Mouse (Mus musculus): ENCODE data around the gene Eif3c. TPM values are rescaled to one million over a fixed set of nuclear protein-coding genes. Genes with fewer than 3 reads are reported as not detected.

The Eif3c gene
- polyA plus RNA-seq, 1 experiment from 2014 or later: 178 TPM

- Histone ChIP-seq H3K4me3 (replicated peaks) (no peak overlapping the region), H3K4me1 (0 out of 2 replicates have a peak, but pooled peaks cover 6% of the 10 kb centered on the region), H3K27me3 (replicated peaks) (no peaks in the 10 kb centered on the region), H3K4me2 (no peak overlapping the region), H3K9me3 (replicated peaks) (no peaks in the 10 kb centered on the region), H3K36me3 (no peaks in the 10 kb centered on the region), H3K27ac (replicated peaks) (no peak overlapping the region), H3K9ac (replicated peaks) (no peak overlapping the region)
- no peak for ATAC-seq (ENCODE audit: low FRiP score)
- 82% methylated on average over 8 of the region's 8 CpGs for WGBS
Measured at GRCm38 (mm10) chr7:126507126-126507778, 59.0 kb downstream of the Eif3c start.

GRCm38 (mm10) chr7:126504913-126505312 lies 61.3 kb downstream of the Eif3c start:
- 89% methylated on average over 2 of the region's 2 CpGs for WGBS
- Histone ChIP-seq H3K27ac (replicated peaks) (no peak overlapping the region), H3K4me3 (replicated peaks) (no peak overlapping the region), H3K27me3 (replicated peaks) (no peaks in the 10 kb centered on the region), H3K4me2 (no peak overlapping the region), H3K36me3 (peaks cover 13% of the 10 kb centered on the region), H3K9ac (replicated peaks) (no peak overlapping the region), H3K9me3 (replicated peaks) (no peaks in the 10 kb centered on the region), H3K4me1 (peaks cover 25% of the 10 kb centered on the region)
- ATAC-seq (ENCODE audit: low FRiP score): no peak

- no peaks in the 10 kb centered on the region for H3K9me3 ChIP-seq (replicated peaks)
- no peaks in the 10 kb centered on the region for H3K27me3 ChIP-seq (replicated peaks)
- 0% methylated on average over 51 of the region's 72 CpGs for WGBS
- H3K36me3 ChIP-seq: peaks cover 28% of the 10 kb centered on the region
- peak within 1 kb of the TSS; percentile 76 for H3K4me3 ChIP-seq (replicated peaks)
- peak within 1 kb of the TSS; percentile 100 for H3K9ac ChIP-seq (replicated peaks)
- ATAC-seq (ENCODE audit: low FRiP score): peak; percentile 89
- peak within 1 kb of the TSS; percentile 80 for H3K4me2 ChIP-seq
- H3K4me1 ChIP-seq: peaks cover 29% of the 10 kb centered on the region
- peak within 1 kb of the TSS; percentile 97 for H3K27ac ChIP-seq (replicated peaks)
Measured at GRCm38 (mm10) chr7:126503273-126503878, 62.8 kb downstream of the Eif3c start, which contains the start of gene Atxn2l. Gene Atxn2l (minus strand): TSS chr7:126503437.

GRCm38 (mm10) chr7:126502751-126503150 lies 63.5 kb downstream of the Eif3c start:
- no peak for ATAC-seq (ENCODE audit: low FRiP score)
- peak overlapping the region; percentile 100 for H3K9ac ChIP-seq (replicated peaks)
- H3K27ac ChIP-seq (replicated peaks): peak overlapping the region; percentile 97
- H3K4me1 ChIP-seq: peaks cover 29% of the 10 kb centered on the region
- H3K9me3 ChIP-seq (replicated peaks): no peaks in the 10 kb centered on the region
- H3K4me3 ChIP-seq (replicated peaks): peak overlapping the region; percentile 76
- peak overlapping the region; percentile 80 for H3K4me2 ChIP-seq
- peaks cover 34% of the 10 kb centered on the region for H3K36me3 ChIP-seq
- 1% methylated on average over 40 of the region's 40 CpGs for WGBS
- H3K27me3 ChIP-seq (replicated peaks): no peaks in the 10 kb centered on the region

GRCm38 (mm10) chr7:126502023-126502741 lies 64.0 kb downstream of the Eif3c start:
- whole genome bisulfite sequencing: under 1% methylated on average over 56 of the region's 57 CpGs
- H3K9ac ChIP-seq (replicated peaks): peak overlapping the region; percentile 100
- H3K36me3 ChIP-seq: peaks cover 40% of the 10 kb centered on the region
- H3K4me3 ChIP-seq (replicated peaks): peak overlapping the region; percentile 76
- peak; percentile 90 for ATAC-seq (ENCODE audit: low FRiP score)
- H3K9me3 ChIP-seq (replicated peaks): no peaks in the 10 kb centered on the region
- H3K4me2 ChIP-seq: peak overlapping the region; percentile 80
- peaks cover 29% of the 10 kb centered on the region for H3K4me1 ChIP-seq
- H3K27me3 ChIP-seq (replicated peaks): no peaks in the 10 kb centered on the region
- peak overlapping the region; percentile 97 for H3K27ac ChIP-seq (replicated peaks)

GRCm38 (mm10) chr7:126501684-126502022 lies 64.6 kb downstream of the Eif3c start:
- Histone ChIP-seq H3K9ac (replicated peaks) (peak overlapping the region; percentile 100), H3K9me3 (replicated peaks) (no peaks in the 10 kb centered on the region), H3K27ac (replicated peaks) (peak overlapping the region; percentile 97), H3K36me3 (peaks cover 45% of the 10 kb centered on the region), H3K27me3 (replicated peaks) (no peaks in the 10 kb centered on the region), H3K4me2 (peak overlapping the region; percentile 80), H3K4me1 (peaks cover 29% of the 10 kb centered on the region), H3K4me3 (replicated peaks) (peak overlapping the region; percentile 76)
- no peak for ATAC-seq (ENCODE audit: low FRiP score)
- WGBS: 4% methylated on average over 9 of the region's 9 CpGs

GRCm38 (mm10) chr7:126499416-126499815 lies 66.8 kb downstream of the Eif3c start:
- Histone ChIP-seq H3K4me3 (replicated peaks) (no peak overlapping the region), H3K4me1 (peaks cover 29% of the 10 kb centered on the region), H3K9ac (replicated peaks) (no peak overlapping the region), H3K36me3 (peaks cover 68% of the 10 kb centered on the region), H3K27me3 (replicated peaks) (no peaks in the 10 kb centered on the region), H3K4me2 (no peak overlapping the region), H3K9me3 (replicated peaks) (no peaks in the 10 kb centered on the region), H3K27ac (replicated peaks) (no peak overlapping the region)
- 93% methylated on average over 7 of the region's 7 CpGs for WGBS
- ATAC-seq (ENCODE audit: low FRiP score): no peak

- Histone ChIP-seq H3K27ac (replicated peaks) (no peak overlapping the region), H3K27me3 (replicated peaks) (no peaks in the 10 kb centered on the region), H3K36me3 (peaks cover 82% of the 10 kb centered on the region), H3K4me2 (no peak overlapping the region), H3K9me3 (replicated peaks) (no peaks in the 10 kb centered on the region), H3K4me3 (replicated peaks) (no peak overlapping the region), H3K9ac (replicated peaks) (no peak overlapping the region), H3K4me1 (peaks cover 23% of the 10 kb centered on the region)
- no peak for ATAC-seq (ENCODE audit: low FRiP score)
- WGBS: 81% methylated on average over 12 of the region's 12 CpGs
Measured at GRCm38 (mm10) chr7:126497966-126498365, 68.2 kb downstream of the Eif3c start.

- Histone ChIP-seq H3K27ac (replicated peaks) (no peak overlapping the region), H3K9ac (replicated peaks) (no peak overlapping the region), H3K27me3 (replicated peaks) (no peaks in the 10 kb centered on the region), H3K4me2 (no peak overlapping the region), H3K4me3 (replicated peaks) (no peak overlapping the region), H3K4me1 (peaks cover 20% of the 10 kb centered on the region), H3K9me3 (replicated peaks) (no peaks in the 10 kb centered on the region), H3K36me3 (peaks cover 95% of the 10 kb centered on the region)
- WGBS: 91% methylated on average over 5 of the region's 5 CpGs
- no peak for ATAC-seq (ENCODE audit: low FRiP score)
Measured at GRCm38 (mm10) chr7:126496475-126496874, 69.7 kb downstream of the Eif3c start.

Small RNAs within 50 kb of the gene (microRNA-seq; reads per million reads assigned to microRNA genes)
- 1.2 reads per million for gene Mir7059

Other genes with a start within 250 kb of the Eif3c start
- gene Lat, start 196.8 kb downstream of the Eif3c start, polyA plus RNA-seq (2015; fragmentation: Nextera tagmentation; extraction: Ambion mirVana): 0.56 and 31.7 TPM in 2 replicates
- 82.4 and 92.7 TPM in 2 replicates for gene Spns1, start 189.0 kb downstream of the Eif3c start, polyA plus RNA-seq (2015; fragmentation: Nextera tagmentation; extraction: Ambion mirVana)
- 2.4 and 2.8 TPM in 2 replicates for gene Nfatc2ip, start 169.7 kb downstream of the Eif3c start, polyA plus RNA-seq (2015; fragmentation: Nextera tagmentation; extraction: Ambion mirVana)
- 0.22 and 0.26 TPM in 2 replicates for gene Cd19, start 151.5 kb downstream of the Eif3c start, polyA plus RNA-seq (2015; fragmentation: Nextera tagmentation; extraction: Ambion mirVana)
- gene Rabep2, start 137.7 kb downstream of the Eif3c start, polyA plus RNA-seq (2015; fragmentation: Nextera tagmentation; extraction: Ambion mirVana): 22.2 and 22.9 TPM in 2 replicates
- 6.5 and 12.7 TPM in 2 replicates for gene Atp2a1, start 103.3 kb downstream of the Eif3c start, polyA plus RNA-seq (2015; fragmentation: Nextera tagmentation; extraction: Ambion mirVana)
- 69.4 and 69.6 TPM in 2 replicates for gene Sh2b1, start 91.0 kb downstream of the Eif3c start, polyA plus RNA-seq (2015; fragmentation: Nextera tagmentation; extraction: Ambion mirVana)
- 139 and 147 TPM in 2 replicates for gene Tufm, start 79.0 kb downstream of the Eif3c start, polyA plus RNA-seq (2015; fragmentation: Nextera tagmentation; extraction: Ambion mirVana)
- 66.0 and 69.5 TPM in 2 replicates for gene Atxn2l, start 63.0 kb downstream of the Eif3c start, polyA plus RNA-seq (2015; fragmentation: Nextera tagmentation; extraction: Ambion mirVana)
- gene Apobr, start 18.5 kb upstream of the Eif3c start, polyA plus RNA-seq (2015; fragmentation: Nextera tagmentation; extraction: Ambion mirVana): 0.22 and 1.3 TPM in 2 replicates
- 32.6 and 32.7 TPM in 2 replicates for gene Cln3, start 19.4 kb upstream of the Eif3c start, polyA plus RNA-seq (2015; fragmentation: Nextera tagmentation; extraction: Ambion mirVana)
- gene Il27, start 28.5 kb upstream of the Eif3c start, polyA plus RNA-seq (2015; fragmentation: Nextera tagmentation; extraction: Ambion mirVana): not detected in 2 replicates
- 12.4 and 13.9 TPM in 2 replicates for gene Nupr1, start 64.5 kb upstream of the Eif3c start, polyA plus RNA-seq (2015; fragmentation: Nextera tagmentation; extraction: Ambion mirVana)
- 53.2 and 64.5 TPM in 2 replicates for gene Sgf29, start 82.9 kb upstream of the Eif3c start, polyA plus RNA-seq (2015; fragmentation: Nextera tagmentation; extraction: Ambion mirVana)
- 3.4 and 5.1 TPM in 2 replicates for gene Sult1a1, start 110.0 kb upstream of the Eif3c start, polyA plus RNA-seq (2015; fragmentation: Nextera tagmentation; extraction: Ambion mirVana)
- 131 and 154 TPM in 2 replicates for gene Bola2, start 129.0 kb upstream of the Eif3c start, polyA plus RNA-seq (2015; fragmentation: Nextera tagmentation; extraction: Ambion mirVana)
- 13.9 and 18.2 TPM in 2 replicates for gene Slx1b, start 129.4 kb upstream of the Eif3c start, polyA plus RNA-seq (2015; fragmentation: Nextera tagmentation; extraction: Ambion mirVana)
- 120 and 192 TPM in 2 replicates for gene Coro1a, start 141.4 kb upstream of the Eif3c start, polyA plus RNA-seq (2015; fragmentation: Nextera tagmentation; extraction: Ambion mirVana)
- 104 and 105 TPM in 2 replicates for gene Mapk3, start 193.2 kb upstream of the Eif3c start, polyA plus RNA-seq (2015; fragmentation: Nextera tagmentation; extraction: Ambion mirVana)
- 1.0 and 1.5 TPM in 2 replicates for gene Gdpd3, start 199.9 kb upstream of the Eif3c start, polyA plus RNA-seq (2015; fragmentation: Nextera tagmentation; extraction: Ambion mirVana)
- gene Ypel3, start 210.5 kb upstream of the Eif3c start, polyA plus RNA-seq (2015; fragmentation: Nextera tagmentation; extraction: Ambion mirVana): 187 and 207 TPM in 2 replicates
- gene Tbx6, start 215.1 kb upstream of the Eif3c start, polyA plus RNA-seq (2015; fragmentation: Nextera tagmentation; extraction: Ambion mirVana): 0.34 and 0.35 TPM in 2 replicates
- gene Ppp4c, start 226.1 kb upstream of the Eif3c start, polyA plus RNA-seq (2015; fragmentation: Nextera tagmentation; extraction: Ambion mirVana): 154 and 188 TPM in 2 replicates
- 48.2 and 54.4 TPM in 2 replicates for gene Fam57b, start 231.3 kb upstream of the Eif3c start, polyA plus RNA-seq (2015; fragmentation: Nextera tagmentation; extraction: Ambion mirVana)